Mouse (Mus musculus): Measurements from ENCODE around the gene Timm13. TPM values are rescaled to one million over a fixed set of nuclear protein-coding genes. Genes with fewer than 3 reads are reported as not detected.

Timm13 gene
- total RNA-seq, 2 experiments from 2014 or later, result 131 to 136 TPM

DNA sequence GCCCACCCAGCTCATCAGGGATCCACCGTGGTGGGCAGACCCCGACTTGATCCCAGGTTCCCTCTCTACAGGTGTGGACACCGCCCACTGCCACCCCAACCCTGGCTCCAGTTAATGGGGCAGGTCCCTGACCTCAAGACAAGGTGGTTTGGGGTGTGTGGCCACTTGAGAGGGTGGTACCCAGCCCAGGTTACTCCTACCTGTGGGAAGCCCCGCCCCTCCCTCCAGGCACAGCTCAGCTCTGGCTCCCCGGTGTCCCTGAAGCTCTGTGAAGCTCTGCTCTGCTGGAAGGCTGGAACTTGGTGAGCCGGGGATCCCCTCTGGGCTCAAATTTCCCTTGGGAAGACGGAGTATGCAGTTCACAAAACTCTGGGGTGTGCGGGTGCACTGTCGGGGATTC, 29.2 kb downstream of the Timm13 start, which contains the start of gene Tmprss9:
Gene Tmprss9, plus strand, starts transcription at position 268 of the 400 bp plus-strand sequence.
- no peak for DNase-seq (ENCODE audit: low spot score in 2 of 2)

DNA sequence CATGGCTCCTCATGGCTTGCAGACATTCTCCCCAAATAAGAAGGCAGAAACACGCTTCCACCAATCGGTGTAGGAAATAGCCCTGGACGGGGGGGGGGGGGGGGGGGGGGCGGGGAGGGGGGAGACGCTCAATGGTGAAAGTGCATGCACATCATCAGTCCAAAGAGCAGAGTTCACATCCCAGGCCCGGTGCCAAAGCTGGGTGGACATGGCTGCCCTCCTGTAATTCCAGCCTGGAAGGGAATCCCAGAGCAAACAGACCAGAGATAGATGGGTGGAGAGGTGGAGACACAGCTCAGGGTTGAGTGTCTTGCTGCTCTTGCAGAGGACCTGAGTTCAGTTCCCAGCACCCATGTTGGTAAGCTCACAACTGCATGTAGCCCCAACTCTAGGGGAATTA, 29.8 kb downstream of the Timm13 start:
- DNase-seq (ENCODE audit: low spot score in 2 of 2), result no peak

DNA sequence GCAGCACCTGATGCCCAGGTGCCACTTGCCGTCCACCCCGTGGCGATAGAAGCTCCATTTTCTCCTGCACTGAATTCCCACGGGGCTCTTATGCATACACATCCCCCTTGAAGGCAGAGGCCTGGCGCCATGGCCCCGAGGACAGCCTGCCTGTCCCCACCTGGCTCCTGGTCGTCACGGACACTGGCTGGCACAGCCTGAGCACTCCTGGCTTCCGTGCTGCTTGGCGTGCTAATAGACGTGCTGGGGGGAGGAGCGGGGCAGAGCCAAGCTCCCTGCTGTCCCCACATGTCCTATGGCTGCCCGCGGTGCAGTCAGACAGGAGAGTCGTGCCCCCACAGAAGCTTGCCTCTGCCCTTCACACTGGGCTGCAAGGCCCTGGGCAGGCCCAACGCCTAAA, 36.3 kb downstream of the Timm13 start:
- no peak for DNase-seq (ENCODE audit: low spot score in 2 of 2)

DNA sequence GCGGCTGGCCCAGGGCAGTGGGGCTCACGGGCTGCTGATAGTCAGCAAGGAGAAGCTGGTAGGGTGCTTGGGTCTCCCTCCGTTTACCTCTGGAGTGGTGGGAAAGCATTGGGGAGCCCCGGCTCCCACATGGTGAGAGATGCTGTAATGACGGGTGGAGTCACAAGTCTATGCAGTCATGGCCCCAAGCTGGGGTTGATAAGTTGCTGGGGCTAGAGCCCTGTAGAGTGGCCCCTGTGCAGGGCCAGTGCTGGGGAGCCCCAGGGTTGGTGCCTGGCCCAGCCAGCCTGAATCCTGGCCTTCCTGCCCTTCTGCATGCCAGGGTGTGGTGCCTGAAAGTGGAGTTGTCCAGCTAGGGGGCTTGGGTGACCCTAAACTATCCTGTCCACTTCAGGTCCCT, 38.5 kb downstream of the Timm13 start:
- DNase-seq (ENCODE audit: low spot score in 2 of 2), result no peak

DNA sequence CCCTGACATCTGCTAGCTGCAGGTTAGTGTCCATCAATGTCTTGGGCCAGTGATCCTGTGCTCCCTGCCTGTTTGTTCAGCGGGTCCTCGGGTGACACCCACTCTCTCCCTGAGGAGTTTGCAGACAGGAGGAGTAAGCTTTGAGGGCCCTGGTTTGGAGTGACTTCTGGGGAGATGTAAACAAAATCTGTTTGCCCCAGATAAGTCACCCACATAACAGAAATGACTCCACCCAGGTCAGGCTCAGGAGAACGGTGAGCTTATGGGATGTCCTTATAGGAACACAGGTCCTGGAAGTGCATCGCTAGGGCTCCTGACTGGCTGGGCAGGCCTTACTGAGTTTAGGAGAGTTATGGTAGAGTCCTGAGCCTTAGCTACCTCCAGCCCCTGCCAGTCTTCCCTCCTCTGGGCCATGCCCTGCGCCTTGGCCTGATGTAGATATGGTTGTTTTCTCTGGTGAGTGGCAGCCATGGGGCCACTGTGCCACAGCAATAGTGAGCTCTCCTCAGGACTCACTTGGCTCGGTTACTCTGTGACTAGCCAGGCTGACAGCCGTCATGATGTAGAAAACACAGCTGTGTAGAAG, 42.3 kb downstream of the Timm13 start:
- DNase-seq (ENCODE audit: low spot score in 2 of 2), result no peak

DNA sequence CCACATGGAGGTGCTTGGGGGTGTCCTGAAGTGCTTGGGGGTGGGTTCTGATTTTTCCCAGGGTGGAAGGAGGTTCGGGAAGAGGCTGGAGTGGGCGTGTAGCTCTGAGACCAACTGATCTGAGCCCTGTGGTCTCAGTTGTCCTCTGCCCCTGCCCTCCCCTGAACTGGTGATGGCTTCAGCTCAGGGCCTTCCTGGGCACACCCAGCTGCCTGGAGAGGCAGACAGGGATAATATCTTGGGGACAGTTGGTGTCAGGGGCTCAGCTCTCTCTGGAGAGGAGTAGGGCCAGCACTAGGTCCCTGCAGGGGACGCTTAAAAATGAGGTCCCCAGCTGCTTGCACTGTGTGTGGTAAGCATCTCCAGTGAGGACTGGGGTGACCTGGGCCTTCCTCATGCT, 42.9 kb downstream of the Timm13 start:
- no peak for DNase-seq (ENCODE audit: low spot score in 2 of 2)

DNA sequence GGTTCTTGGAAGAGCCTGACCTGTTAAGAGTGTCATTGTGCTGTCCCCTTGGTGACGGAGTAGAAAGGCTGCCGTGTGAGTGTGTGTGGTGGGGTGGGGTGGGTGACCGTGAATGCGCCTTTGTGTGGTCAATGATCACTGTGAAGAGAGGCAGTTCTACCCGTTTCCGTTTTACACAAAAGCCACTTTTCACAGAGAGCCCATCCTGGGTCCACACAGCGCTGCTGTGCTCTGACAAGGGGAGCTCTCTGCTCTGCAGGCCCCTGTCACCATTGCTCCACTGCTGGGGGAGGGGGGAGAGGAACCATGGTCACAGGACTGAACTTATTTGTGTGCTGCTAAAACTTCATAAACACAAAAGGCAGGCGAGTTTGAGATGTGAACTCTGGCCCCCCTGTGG, 43.4 kb downstream of the Timm13 start:
- DNase-seq (ENCODE audit: low spot score in 2 of 2), result no peak

DNA sequence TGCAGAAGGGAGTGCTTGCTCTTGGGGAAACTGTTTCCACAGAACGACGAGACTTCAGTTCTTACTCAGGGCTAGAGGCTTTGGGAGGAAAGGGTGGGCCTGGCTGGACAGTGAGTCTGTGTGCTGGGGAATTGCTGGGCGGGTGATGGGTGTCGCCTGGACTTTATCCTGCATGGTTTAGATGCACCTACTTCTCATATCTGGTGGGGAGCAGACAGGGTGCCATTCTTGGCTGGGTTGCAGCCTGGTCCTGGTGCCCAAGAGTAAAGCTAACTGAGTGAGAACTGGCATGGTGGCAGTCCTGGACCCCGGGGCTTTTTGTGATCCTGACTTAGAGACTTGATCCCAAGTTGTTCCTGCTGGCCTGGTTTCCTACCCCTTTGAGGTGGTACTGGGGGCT, 43.9 kb downstream of the Timm13 start:
- no peak for DNase-seq (ENCODE audit: low spot score in 2 of 2)

DNA sequence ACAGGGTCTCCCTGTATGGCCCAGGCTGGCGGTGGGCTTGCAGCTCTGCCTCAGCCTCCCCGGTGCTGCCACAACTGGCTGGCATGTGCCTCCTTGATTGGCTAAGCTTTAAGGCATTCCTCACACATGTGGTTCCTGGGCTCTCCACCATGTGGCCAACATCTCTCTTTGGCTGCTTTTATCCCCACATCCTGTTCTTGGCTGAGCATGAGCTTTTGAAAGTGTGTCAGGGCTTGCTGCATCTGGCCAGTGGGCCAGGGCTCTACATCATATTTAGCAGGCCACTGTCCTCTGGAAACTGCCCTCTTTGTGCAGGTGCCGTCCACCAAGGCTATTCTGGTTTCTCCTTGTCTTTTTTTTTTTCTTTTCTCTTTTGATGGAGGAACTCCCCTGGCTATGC, 44.5 kb downstream of the Timm13 start:
- no peak for DNase-seq (ENCODE audit: low spot score in 2 of 2)

DNA sequence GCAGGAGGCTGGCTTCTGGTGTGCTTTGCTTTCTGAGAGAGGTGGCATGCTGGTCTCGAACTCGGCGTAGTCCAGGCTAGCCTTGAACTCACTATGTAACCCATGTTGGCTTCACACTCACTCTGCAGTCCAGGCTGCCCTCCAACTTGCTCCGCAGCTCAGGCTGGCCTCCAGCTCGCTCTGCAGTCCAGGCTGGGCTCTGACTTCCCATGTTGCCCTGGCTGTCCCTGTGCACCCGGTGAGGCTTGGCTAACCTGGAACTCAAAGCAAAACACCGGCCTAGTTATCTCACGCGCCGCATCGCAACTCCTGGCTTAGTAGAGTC, 45.1 kb downstream of the Timm13 start:
- DNase-seq (ENCODE audit: low spot score in 2 of 2), result no peak

DNA sequence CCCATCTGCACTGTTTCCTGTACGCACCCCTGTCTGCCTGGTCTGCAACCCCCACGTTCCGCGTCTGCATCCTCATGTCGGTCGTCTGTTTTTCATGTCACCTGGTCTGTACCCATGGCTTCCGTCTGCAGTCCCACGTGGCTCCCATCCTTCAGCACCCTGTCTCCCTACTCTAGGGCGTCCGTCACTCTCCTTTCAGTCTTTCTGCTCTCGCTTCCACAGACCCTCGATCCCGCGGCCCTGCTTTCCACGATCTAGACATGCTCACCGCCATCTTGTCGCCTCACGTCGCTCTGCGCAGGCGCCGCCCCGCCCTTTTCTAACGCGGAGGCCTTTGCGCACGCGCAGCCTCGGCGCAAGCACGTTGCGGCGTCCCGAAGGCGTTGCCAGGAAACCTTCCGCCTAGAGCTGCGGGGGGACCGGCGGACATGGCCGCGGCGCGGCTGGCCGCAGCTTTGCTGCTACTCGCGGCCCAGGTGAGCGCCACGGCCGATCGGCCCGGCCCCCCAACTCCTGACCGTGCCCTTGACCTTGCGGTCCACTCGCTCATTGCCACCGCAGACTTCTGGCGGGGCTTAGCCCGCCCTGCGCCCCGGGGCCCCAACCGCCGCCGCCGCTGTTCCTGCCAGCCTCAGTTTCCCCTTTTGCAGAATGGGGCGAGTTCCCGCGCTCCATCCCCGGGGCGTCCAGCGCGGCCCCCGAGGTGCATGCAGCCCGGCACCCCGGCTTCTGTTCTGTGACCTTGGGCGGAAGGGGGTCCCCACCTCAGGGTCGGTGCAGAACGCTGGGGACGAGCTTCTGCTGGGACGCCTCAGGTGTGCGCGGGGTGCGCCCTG, 45.6 kb downstream of the Timm13 start, which contains the start of the genes Lsm7 and Sppl2b:
Gene Lsm7, minus strand, starts transcription at position 297 of the 836 bp plus-strand sequence.
Gene Sppl2b, plus strand, starts transcription at position 363 of the 836 bp plus-strand sequence.
- DNase-seq (ENCODE audit: low spot score in 2 of 2), result peak; percentile 96 to 97

Other genes starting within 250 kb of the Timm13 start
- 10 to 100 TPM; 87.6 to 93.8 TPM for gene Btbd2, start 243.9 kb downstream of the Timm13 start, total RNA-seq (2021)
- 10 to 100 TPM; 43.3 to 47.7 TPM for gene Mknk2, start 222.9 kb downstream of the Timm13 start, total RNA-seq (2021)
- 10 to 100 TPM; 17.1 to 17.2 TPM for gene Mob3a, start 199.0 kb downstream of the Timm13 start, total RNA-seq (2021)
- 10 to 100 TPM; 42.6 to 45.2 TPM for gene Izumo4, start 198.8 kb downstream of the Timm13 start, total RNA-seq (2021)
- 100 to 1,000 TPM; 140 to 153 TPM for gene Ap3d1, start 158.7 kb downstream of the Timm13 start, total RNA-seq (2021)
- gene Dot1l, start 145.8 kb downstream of the Timm13 start, total RNA-seq (2021), result 10 to 100 TPM; 43.0 to 44.4 TPM
- gene Sf3a2, start 102.8 kb downstream of the Timm13 start, total RNA-seq (2021), result 10 to 100 TPM; 46.8 to 53.3 TPM
- gene Plekhj1, start 102.3 kb downstream of the Timm13 start, total RNA-seq (2021), result 10 to 100 TPM; 66.1 to 77.7 TPM
- gene Amh, start 95.7 kb downstream of the Timm13 start, total RNA-seq (2021), result 1 to 10 TPM; 2.4 to 2.9 TPM
- 1 to 10 TPM; 6.6 to 8.0 TPM for gene Jsrp1, start 87.5 kb downstream of the Timm13 start, total RNA-seq (2021)
- gene Oaz1, start 74.3 kb downstream of the Timm13 start, total RNA-seq (2021), result 100 to 1,000 TPM; 517 to 561 TPM
- gene Lingo3, start 56.9 kb downstream of the Timm13 start, total RNA-seq (2021), result 10 to 100 TPM; 35.4 to 45.0 TPM
- gene Lsm7, start 45.8 kb downstream of the Timm13 start, total RNA-seq (2021), result 10 to 100 TPM; 34.8 to 48.8 TPM
- 10 to 100 TPM; 45.6 to 53.7 TPM for gene Sppl2b, start 45.7 kb downstream of the Timm13 start, total RNA-seq (2021)
- gene Tmprss9, start 29.1 kb downstream of the Timm13 start, total RNA-seq (2021), result under 1 TPM; 0.12 to 0.26 TPM
- gene Lmnb2, start 17.3 kb upstream of the Timm13 start, total RNA-seq (2021), result 10 to 100 TPM; 20.0 to 20.1 TPM
- 10 to 100 TPM; 25.1 to 38.3 TPM for gene Gadd45b, start 29.1 kb upstream of the Timm13 start, total RNA-seq (2021)
- 100 to 1,000 TPM; 107 to 137 TPM for gene Gng7, start 114.0 kb upstream of the Timm13 start, total RNA-seq (2021)
- gene Diras1, start 124.7 kb upstream of the Timm13 start, total RNA-seq (2021), result 100 to 1,000 TPM; 104 to 113 TPM
- gene Slc39a3, start 136.5 kb upstream of the Timm13 start, total RNA-seq (2021), result 10 to 100 TPM; 56.9 to 60.1 TPM
- 100 to 1,000 TPM; 178 to 182 TPM for gene Sgta, start 159.2 kb upstream of the Timm13 start, total RNA-seq (2021)
- gene Thop1, start 169.1 kb upstream of the Timm13 start, total RNA-seq (2021), result 10 to 100 TPM; 43.9 to 49.4 TPM
- gene Creb3l3, start 197.9 kb upstream of the Timm13 start, total RNA-seq (2021), result under 1 TPM; 0.35 to 0.67 TPM
- 100 to 1,000 TPM; 133 to 137 TPM for gene Map2k2, start 204.9 kb upstream of the Timm13 start, total RNA-seq (2021)
- 100 to 1,000 TPM; 135 to 137 TPM for gene Zbtb7a, start 234.3 kb upstream of the Timm13 start, total RNA-seq (2021)